Mouse (Mus musculus) forebrain, embryonic 15.5 days (tissue): ENCODE measurements around the gene Hoxb8. TPM values are rescaled to one million over a fixed set of nuclear protein-coding genes. Genes with fewer than 3 reads are reported as not detected.

Experiments used
- ATAC-seq: fragments of 200-750 bp; cut with Nextera tagmentation; replicated peaks from 2 replicates; pipeline ENCODE4 v1.8.0; 2017; ENCODE audit warnings: mild to moderate bottlenecking, moderate TSS enrichment, moderate library complexity
- H3K27ac ChIP-seq: fragments of 300-500 bp; sonication (generic); replicated peaks from 2 replicates; pipeline ENCODE4 v1.5.1; 2015; ENCODE audit warnings: mild to moderate bottlenecking, inconsistent platforms
- H3K27me3 ChIP-seq: fragments of 300-500 bp; sonication (generic); 2 replicates; pipeline ENCODE4 v1.6.1; 2015; ENCODE audit warnings: inconsistent platforms
- H3K36me3 ChIP-seq: fragments of 300-500 bp; sonication (generic); 2 replicates; pipeline ENCODE4 v1.6.1; 2015; ENCODE audit warnings: mild to moderate bottlenecking, inconsistent platforms
- H3K4me1 ChIP-seq: fragments of 300-500 bp; sonication (generic); 2 replicates; pipeline ENCODE4 v1.6.1; 2015; ENCODE audit warnings: inconsistent platforms
- H3K4me2 ChIP-seq: fragments of 300-500 bp; sonication (generic); replicated peaks from 2 replicates; pipeline ENCODE4 v1.6.1; 2015; ENCODE audit warnings: mild to moderate bottlenecking, inconsistent platforms
- H3K4me3 ChIP-seq: fragments of 300-500 bp; sonication (generic); 2 replicates; pipeline ENCODE4 v1.5.1; 2015; ENCODE audit warnings: mild to moderate bottlenecking, inconsistent platforms
- H3K9ac ChIP-seq: fragments of 300-500 bp; sonication (generic); replicated peaks from 2 replicates; pipeline ENCODE4 v1.6.1; 2015; ENCODE audit warnings: mild to moderate bottlenecking, inconsistent platforms
- H3K9me3 ChIP-seq: fragments of 300-500 bp; sonication (generic); 2 replicates; pipeline ENCODE4 v1.6.1; 2016; ENCODE audit warnings: inconsistent platforms
- WGBS: fragments of 180-500 bp; shearing (Covaris S2); methylation state at CpG from one replicate; pipeline ENCODE4 v1.1.7; 2015; ENCODE audit warnings: mixed read lengths; 5-methylcytosine and 5-hydroxymethylcytosine counted together
- polyA plus RNA-seq: library from polyadenylated mRNA; unstranded; fragments of >200 nt; fragmentation: Nextera tagmentation; extraction: Ambion mirVana; gene quantifications from 2 replicates; pipeline ENCODE4 v1.2.1, GENCODE M21; 2015

Gene Hoxb8
- polyA plus RNA-seq, 1 experiment from 2014 or later: not detected

DNA sequence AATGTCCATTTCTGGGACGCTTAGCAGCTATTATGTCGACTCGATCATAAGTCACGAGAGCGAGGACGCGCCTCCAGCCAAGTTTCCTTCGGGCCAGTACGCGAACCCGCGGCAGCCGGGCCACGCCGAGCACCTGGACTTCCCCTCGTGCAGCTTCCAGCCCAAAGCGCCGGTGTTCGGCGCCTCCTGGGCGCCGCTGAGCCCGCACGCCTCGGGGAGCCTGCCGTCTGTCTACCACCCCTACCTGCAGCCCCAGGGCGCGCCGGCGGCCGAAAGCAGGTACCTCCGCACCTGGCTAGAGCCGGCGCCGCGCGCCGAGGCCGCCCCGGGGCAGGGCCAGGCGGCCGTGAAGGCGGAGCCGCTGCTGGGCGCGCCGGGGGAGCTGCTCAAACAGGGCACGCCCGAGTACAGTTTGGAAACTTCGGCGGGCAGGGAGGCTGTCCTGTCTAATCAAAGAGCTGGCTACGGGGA lies 10.1 kb upstream of the Hoxb8 start:
- ATAC-seq: no peak
- no peak overlapping the region for H3K4me3 ChIP-seq
- H3K27ac ChIP-seq: no peak overlapping the region
- no peaks in the 10 kb centered on the region for H3K36me3 ChIP-seq
- WGBS: under 1% methylated on average over 52 of the region's 52 CpGs
- no peak overlapping the region for H3K9ac ChIP-seq
- peaks cover 99% of the 10 kb centered on the region for H3K27me3 ChIP-seq
- H3K4me1 ChIP-seq: peaks cover 9% of the 10 kb centered on the region; the same call in 1 of the 2 replicates
- no peak overlapping the region for H3K4me2 ChIP-seq
- no peaks in the 10 kb centered on the region for H3K9me3 ChIP-seq

GRCm38 (mm10) chr11:96272024-96272921 lies 9.4 kb upstream of the Hoxb8 start:
- H3K27ac ChIP-seq: no peak overlapping the region
- ATAC-seq: no peak
- H3K36me3 ChIP-seq: no peaks in the 10 kb centered on the region
- WGBS: under 1% methylated on average over 58 of the region's 58 CpGs
- H3K27me3 ChIP-seq: peaks cover 99% of the 10 kb centered on the region
- peak overlapping the region; percentile 8; the same call in 1 of the 2 replicates for H3K4me2 ChIP-seq
- H3K9ac ChIP-seq: no peak overlapping the region
- peak overlapping the region; percentile 13; the same call in 1 of the 2 replicates for H3K4me3 ChIP-seq
- no peaks in the 10 kb centered on the region for H3K9me3 ChIP-seq
- peaks cover 9% of the 10 kb centered on the region; the same call in 1 of the 2 replicates for H3K4me1 ChIP-seq

- no peak overlapping the region for H3K9ac ChIP-seq
Observed at GRCm38 (mm10) chr11:96274428-96274827, 7.3 kb upstream of the Hoxb8 start.

GRCm38 (mm10) chr11:96275896-96276295 lies 5.8 kb upstream of the Hoxb8 start:
- no peak for ATAC-seq
- Histone ChIP-seq H3K9ac (no peak overlapping the region), H3K9me3 (no peaks in the 10 kb centered on the region), H3K4me2 (no peak overlapping the region), H3K4me3 (no peak overlapping the region), H3K36me3 (no peaks in the 10 kb centered on the region), H3K4me1 (peaks cover 8% of the 10 kb centered on the region; the same call in 1 of the 2 replicates), H3K27me3 (peaks cover 100% of the 10 kb centered on the region), H3K27ac (no peak overlapping the region)
- WGBS: 7% methylated on average over 4 of the region's 4 CpGs

More at GRCm38 (mm10) chr11:96274428-96274827, 7.3 kb upstream of the Hoxb8 start:
- Histone ChIP-seq H3K4me2 (no peak overlapping the region), H3K9me3 (no peaks in the 10 kb centered on the region), H3K27me3 (peaks cover 100% of the 10 kb centered on the region), H3K36me3 (no peaks in the 10 kb centered on the region), H3K4me3 (no peak overlapping the region), H3K4me1 (peaks cover 9% of the 10 kb centered on the region; the same call in 1 of the 2 replicates), H3K27ac (no peak overlapping the region)
- no peak for ATAC-seq
- WGBS: 2% methylated on average over 10 of the region's 10 CpGs

GRCm38 (mm10) chr11:96277151-96278044 lies 4.3 kb upstream of the Hoxb8 start:
- WGBS: 1% methylated on average over 35 of the region's 35 CpGs
- ATAC-seq: no peak
- Histone ChIP-seq H3K4me2 (no peak overlapping the region), H3K9me3 (no peaks in the 10 kb centered on the region), H3K36me3 (no peaks in the 10 kb centered on the region), H3K9ac (no peak overlapping the region), H3K27ac (no peak overlapping the region), H3K4me1 (peaks cover 2% of the 10 kb centered on the region; the same call in 1 of the 2 replicates), H3K27me3 (peaks cover 100% of the 10 kb centered on the region), H3K4me3 (no peak overlapping the region)

DNA sequence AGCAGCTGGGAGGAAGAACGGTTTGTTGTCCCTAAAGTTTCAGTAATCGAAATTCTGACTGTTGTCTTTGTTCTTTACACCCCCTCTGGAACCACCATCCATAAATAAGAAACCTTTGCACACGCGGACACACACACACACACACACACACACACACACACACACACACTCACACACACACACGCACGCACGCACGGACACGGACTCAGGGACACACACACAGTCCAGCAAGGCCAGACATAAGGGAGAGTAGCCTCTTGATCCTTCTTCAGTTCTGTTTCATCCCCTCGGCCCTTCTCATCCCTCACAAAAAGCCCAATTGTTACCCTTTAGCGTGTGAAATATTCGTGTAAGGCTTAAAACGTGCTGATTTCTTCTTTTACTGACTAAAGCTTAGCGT lies 3.4 kb upstream of the Hoxb8 start:
- Histone ChIP-seq H3K4me3 (no peak overlapping the region), H3K4me1 (no peaks in the 10 kb centered on the region), H3K27ac (no peak overlapping the region), H3K4me2 (no peak overlapping the region), H3K9ac (no peak overlapping the region), H3K27me3 (peaks cover 100% of the 10 kb centered on the region), H3K9me3 (no peaks in the 10 kb centered on the region), H3K36me3 (no peaks in the 10 kb centered on the region)
- WGBS: 12% methylated on average over 14 of the region's 14 CpGs
- no peak for ATAC-seq

GRCm38 (mm10) chr11:96278773-96279172 lies 2.9 kb upstream of the Hoxb8 start:
- Histone ChIP-seq H3K4me1 (no peaks in the 10 kb centered on the region), H3K9ac (no peak overlapping the region), H3K9me3 (no peaks in the 10 kb centered on the region), H3K27me3 (peaks cover 100% of the 10 kb centered on the region), H3K4me2 (no peak overlapping the region), H3K27ac (no peak overlapping the region), H3K4me3 (no peak overlapping the region), H3K36me3 (no peaks in the 10 kb centered on the region)
- no peak; the same call in 1 of the 2 replicates for ATAC-seq
- WGBS: under 1% methylated on average over 9 of the region's 9 CpGs

DNA sequence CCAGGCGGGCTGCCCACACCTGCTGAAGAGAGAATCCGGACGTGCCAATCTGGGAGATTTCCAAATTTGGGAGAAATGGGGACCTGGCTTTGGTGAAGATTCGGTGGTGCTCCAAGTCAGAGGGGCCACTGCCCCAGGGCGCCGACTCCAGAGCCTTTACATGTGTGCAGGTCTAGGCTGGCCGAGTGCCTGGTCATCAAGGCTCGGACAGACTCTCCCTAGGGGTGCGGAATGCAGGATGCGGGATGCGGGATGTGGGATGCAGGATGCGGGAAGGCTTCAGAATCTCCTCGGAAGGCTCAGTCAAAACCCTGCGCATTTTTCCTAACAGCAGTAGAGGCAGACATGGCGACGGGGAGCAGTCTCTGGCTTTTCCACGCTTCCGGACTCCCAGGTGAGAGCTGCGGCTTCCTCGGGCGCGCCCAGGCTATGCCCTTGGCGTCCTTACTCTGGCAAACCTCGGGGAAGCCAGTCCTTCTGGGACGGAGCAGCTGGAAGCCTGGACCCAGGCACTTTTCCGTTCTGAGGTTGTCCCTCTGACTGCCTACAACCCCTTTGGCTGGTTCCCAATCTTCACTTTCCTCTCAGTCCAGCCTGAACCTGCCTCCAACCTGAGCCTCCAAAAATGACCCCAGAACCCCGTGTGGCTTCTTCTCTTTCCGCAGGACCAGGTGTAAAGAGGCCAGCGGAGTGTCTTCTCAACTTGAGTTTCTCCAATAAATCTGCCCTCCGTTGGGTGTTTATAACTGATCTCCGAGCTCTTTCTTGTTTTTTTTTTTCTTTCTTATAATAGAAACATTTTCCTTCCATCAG lies 2.1 kb upstream of the Hoxb8 start:
- no peaks in the 10 kb centered on the region for H3K36me3 ChIP-seq
- WGBS: 2% methylated on average over 31 of the region's 31 CpGs
- no peak for ATAC-seq
- H3K4me1 ChIP-seq: peaks cover 8% of the 10 kb centered on the region
- no peak overlapping the region for H3K9ac ChIP-seq
- H3K27me3 ChIP-seq: peaks cover 100% of the 10 kb centered on the region
- H3K4me3 ChIP-seq: no peak overlapping the region
- H3K27ac ChIP-seq: no peak overlapping the region
- H3K9me3 ChIP-seq: no peaks in the 10 kb centered on the region
- H3K4me2 ChIP-seq: no peak overlapping the region

GRCm38 (mm10) chr11:96280399-96281378 lies 1.0 kb upstream of the Hoxb8 start:
- peaks cover 98% of the 10 kb centered on the region for H3K27me3 ChIP-seq
- H3K4me2 ChIP-seq: no peak overlapping the region
- H3K9me3 ChIP-seq: no peaks in the 10 kb centered on the region
- no peaks in the 10 kb centered on the region for H3K36me3 ChIP-seq
- 8% methylated on average over 8 of the region's 8 CpGs for WGBS
- no peak overlapping the region for H3K4me3 ChIP-seq
- H3K4me1 ChIP-seq: peaks cover 9% of the 10 kb centered on the region
- no peak for ATAC-seq
- H3K27ac ChIP-seq: no peak overlapping the region
- H3K9ac ChIP-seq: no peak overlapping the region

GRCm38 (mm10) chr11:96281396-96281795 lies 309 bp upstream of the Hoxb8 start:
- Histone ChIP-seq H3K9ac (no peak overlapping the region), H3K27ac (no peak overlapping the region), H3K4me2 (no peak overlapping the region), H3K9me3 (no peaks in the 10 kb centered on the region), H3K36me3 (no peaks in the 10 kb centered on the region), H3K4me3 (no peak overlapping the region), H3K27me3 (peaks cover 98% of the 10 kb centered on the region), H3K4me1 (peaks cover 9% of the 10 kb centered on the region)
- no peak for ATAC-seq
- 3% methylated on average over 18 of the region's 18 CpGs for WGBS
